ENCODE assay signal across 8 mouse cellular contexts in genomic region chr2:121414139-121414685, GRCm38 (mm10). TPM values are rescaled to one million over a fixed set of nuclear protein-coding genes. Genes with fewer than 3 reads are reported as not detected.
DNase-seq lines count a peak whose midpoint lies in the region; ATAC-seq and TF ChIP-seq lines count a peak whose summit lies in the region.

No protein-coding gene starts in this region.

- peak overlapping the region; percentile 93 for H3K4me3 ChIP-seq in forebrain, embryonic 11.5 days (ENCODE audit: low read depth, low read length)
- peak overlapping the region; percentile 99 for H3K4me3 ChIP-seq in intestine, postnatal 0 days (ENCODE audit: low read depth, low read length)
- peak overlapping the region; percentile 67 for H3K4me3 ChIP-seq in stomach, embryonic 15.5 days (replicated peaks)

- TF ChIP-seq CTCF in intestine, postnatal 0 days (IDR thresholded peaks at IDR 0.05; ENCODE audit: low read depth), result no peak

- H3K9me3 ChIP-seq in forebrain, embryonic 11.5 days (ENCODE audit: control insufficient read depth, low read length), result no peaks in the 10 kb centered on the region
- H3K9me3 ChIP-seq in intestine, postnatal 0 days (ENCODE audit: control insufficient read depth), result no peaks in the 10 kb centered on the region
- H3K9me3 ChIP-seq in stomach, embryonic 15.5 days, result no peaks in the 10 kb centered on the region

- peak overlapping the region; percentile 92 for H3K27ac ChIP-seq in forebrain, embryonic 11.5 days (ENCODE audit: low read depth, low read length)
- peak overlapping the region; percentile 96 for H3K27ac ChIP-seq in intestine, postnatal 0 days (ENCODE audit: low read depth, low read length)
- H3K27ac ChIP-seq in stomach, embryonic 15.5 days, result peak overlapping the region; percentile 91

- 0 out of 2 replicates have a peak, but pooled peaks cover 2% of the 10 kb centered on the region for H3K4me1 ChIP-seq in forebrain, embryonic 11.5 days (replicated peaks; ENCODE audit: control insufficient read depth, insufficient read depth, low read length)
- no peaks in the 10 kb centered on the region for H3K4me1 ChIP-seq in intestine, postnatal 0 days (replicated peaks; ENCODE audit: control insufficient read depth, insufficient read depth, low read length)
- H3K4me1 ChIP-seq in stomach, embryonic 15.5 days, result peaks cover 21% of the 10 kb centered on the region; the same call in 1 of the 2 replicates

- H3K9ac ChIP-seq in forebrain, embryonic 11.5 days (ENCODE audit: low read length), result peak overlapping the region; percentile 99
- peak overlapping the region; percentile 98 for H3K9ac ChIP-seq in intestine, postnatal 0 days (ENCODE audit: low read depth, low read length)
- peak overlapping the region; percentile 72 for H3K9ac ChIP-seq in stomach, embryonic 15.5 days

- peaks cover 3% of the 10 kb centered on the region; the same call in 1 of the 2 replicates for H3K36me3 ChIP-seq in forebrain, embryonic 11.5 days (ENCODE audit: control insufficient read depth, insufficient read depth, low read length)
- H3K36me3 ChIP-seq in intestine, postnatal 0 days (ENCODE audit: control insufficient read depth, insufficient read depth), result peaks cover 10% of the 10 kb centered on the region; the same call in 1 of the 2 replicates
- H3K36me3 ChIP-seq in stomach, embryonic 15.5 days, result peaks cover 10% of the 10 kb centered on the region; the same call in 1 of the 2 replicates

- H3K4me2 ChIP-seq in forebrain, embryonic 11.5 days (ENCODE audit: low read depth, low read length, severe bottlenecking), result peak overlapping the region; percentile 66
- peak overlapping the region; percentile 70 for H3K4me2 ChIP-seq in intestine, postnatal 0 days (replicated peaks; ENCODE audit: low read depth)
- H3K4me2 ChIP-seq in stomach, embryonic 15.5 days, result peak overlapping the region; percentile 65

- DNase-seq in cerebellum, postnatal 25 days, result no peak
- peak; percentile 54 for DNase-seq in urinary bladder, postnatal 14 days (ENCODE audit: low spot score)
- no peak for DNase-seq in urinary bladder, postnatal 25 days (ENCODE audit: low spot score)
- no peak for DNase-seq in forebrain, embryonic 11.5 days (ENCODE audit: low spot score)
- peak; percentile 39 for DNase-seq in lung, postnatal 25 days (ENCODE audit: low spot score)

- WGBS in forebrain, embryonic 11.5 days, result under 1% methylated on average over 32 of the region's 32 CpGs
- WGBS in intestine, postnatal 0 days, result under 1% methylated on average over 32 of the region's 32 CpGs
- under 1% methylated on average over 32 of the region's 32 CpGs for whole genome bisulfite sequencing in stomach, embryonic 15.5 days

- peak; percentile 23 for ATAC-seq in cerebellum, adult (ENCODE audit: insufficient number of reproducible peaks, low FRiP score, low TSS enrichment)
- ATAC-seq in forebrain, embryonic 11.5 days (replicated peaks; ENCODE audit: low FRiP score), result peak; percentile 52
- peak; percentile 52 for ATAC-seq in intestine, postnatal 0 days
- ATAC-seq in stomach, embryonic 15.5 days (ENCODE audit: insufficient read depth, low FRiP score, low read depth), result peak; percentile 41

- no peaks in the 10 kb centered on the region for H3K27me3 ChIP-seq in forebrain, embryonic 11.5 days (ENCODE audit: control insufficient read depth, insufficient read depth, low read length)
- H3K27me3 ChIP-seq in intestine, postnatal 0 days (replicated peaks; ENCODE audit: control insufficient read depth, insufficient read depth, low read length), result no peaks in the 10 kb centered on the region
- no peaks in the 10 kb centered on the region for H3K27me3 ChIP-seq in stomach, embryonic 15.5 days (replicated peaks)

RNA-seq across cellular contexts. Expression of gene Catsper2, which starts 0.6 kb away (rescaled TPM):
- polyA plus RNA-seq in forebrain, embryonic 11.5 days (2014; fragmentation: Nextera tagmentation; extraction: Ambion mirVana), result 2.2 and 2.4 TPM in 2 replicates
- polyA plus RNA-seq in intestine, postnatal 0 days (2015; fragmentation: Nextera tagmentation; extraction: Ambion mirVana), result 1.3 and 1.6 TPM in 2 replicates
- 1.6 and 2.3 TPM in 2 replicates for polyA plus RNA-seq in stomach, embryonic 15.5 days (2015; fragmentation: Nextera tagmentation; extraction: Ambion mirVana)

RNA-seq across cellular contexts. Expression of gene Pdia3, which starts 0.6 kb away (rescaled TPM):
- polyA plus RNA-seq in forebrain, embryonic 11.5 days (2014; fragmentation: Nextera tagmentation; extraction: Ambion mirVana), result 407 and 435 TPM in 2 replicates
- polyA plus RNA-seq in intestine, postnatal 0 days (2015; fragmentation: Nextera tagmentation; extraction: Ambion mirVana), result 325 and 353 TPM in 2 replicates
- polyA plus RNA-seq in stomach, embryonic 15.5 days (2015; fragmentation: Nextera tagmentation; extraction: Ambion mirVana), result 742 and 872 TPM in 2 replicates

RNA-seq across cellular contexts. Expression of gene Strc, which starts 27.2 kb away (rescaled TPM):
- not detected in 2 replicates for polyA plus RNA-seq in forebrain, embryonic 11.5 days (2014; fragmentation: Nextera tagmentation; extraction: Ambion mirVana)
- 0.01 and 0.05 TPM in 2 replicates for polyA plus RNA-seq in intestine, postnatal 0 days (2015; fragmentation: Nextera tagmentation; extraction: Ambion mirVana)
- not detected in 2 replicates for polyA plus RNA-seq in stomach, embryonic 15.5 days (2015; fragmentation: Nextera tagmentation; extraction: Ambion mirVana)

RNA-seq across cellular contexts. Expression of gene Ell3, which starts 29.9 kb away (rescaled TPM):
- polyA plus RNA-seq in forebrain, embryonic 11.5 days (2014; fragmentation: Nextera tagmentation; extraction: Ambion mirVana), result 2.7 and 3.2 TPM in 2 replicates
- polyA plus RNA-seq in intestine, postnatal 0 days (2015; fragmentation: Nextera tagmentation; extraction: Ambion mirVana), result 1.9 and 2.6 TPM in 2 replicates
- polyA plus RNA-seq in stomach, embryonic 15.5 days (2015; fragmentation: Nextera tagmentation; extraction: Ambion mirVana), result 10.1 and 10.9 TPM in 2 replicates

RNA-seq across cellular contexts. Expression of gene Serf2, which starts 34.8 kb away (rescaled TPM):
- polyA plus RNA-seq in forebrain, embryonic 11.5 days (2014; fragmentation: Nextera tagmentation; extraction: Ambion mirVana), result 431 and 446 TPM in 2 replicates
- polyA plus RNA-seq in intestine, postnatal 0 days (2015; fragmentation: Nextera tagmentation; extraction: Ambion mirVana), result 608 and 648 TPM in 2 replicates
- 449 and 538 TPM in 2 replicates for polyA plus RNA-seq in stomach, embryonic 15.5 days (2015; fragmentation: Nextera tagmentation; extraction: Ambion mirVana)

Comparison
In these comparisons a context has a peak if more than half of its experiments do, and no peak if none do; other contexts are left out.
1. DNase-seq: peak in urinary bladder, postnatal 14 days (single experiment) and lung, postnatal 25 days (single experiment); none in cerebellum, postnatal 25 days (0 of 2), urinary bladder, postnatal 25 days (single experiment) and forebrain, embryonic 11.5 days (single experiment).
2. Peak in every context shown above with its lines, with median percentiles within 50 percentile points of each other: ATAC-seq, H3K27ac ChIP-seq, H3K4me2 ChIP-seq, H3K4me3 ChIP-seq and H3K9ac ChIP-seq.